Mouse (Mus musculus) retina, embryonic 14.5 days (tissue): ENCODE measurements around the gene Fbxo21.

Experiments
- DNase-seq: peaks from one replicate; pipeline ENCODE4 v3.0.0-alpha.2; 2015; ENCODE audit warnings: low spot score

Fbxo21 gene

DNA sequence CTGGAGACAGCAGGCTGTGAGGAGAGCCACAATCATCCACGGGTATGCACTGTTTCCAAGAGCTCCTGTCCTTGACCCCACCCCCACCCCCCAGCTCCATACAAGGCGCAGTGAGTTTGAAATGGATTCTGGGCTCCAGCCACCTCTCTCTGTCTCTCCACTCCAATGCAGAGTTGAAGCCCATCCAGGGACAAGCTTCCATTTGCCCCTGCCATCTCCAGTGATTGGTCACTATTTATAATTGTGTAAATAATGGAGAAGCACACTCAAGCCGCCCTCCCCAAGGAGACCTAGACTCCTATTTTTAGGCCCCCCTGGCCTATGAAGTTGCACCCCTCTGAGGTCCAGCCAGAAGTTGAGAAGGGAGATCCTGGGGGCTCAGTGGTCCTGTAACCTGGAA lies 46.5 kb downstream of the Fbxo21 start:
- DNase-seq: no peak

DNA sequence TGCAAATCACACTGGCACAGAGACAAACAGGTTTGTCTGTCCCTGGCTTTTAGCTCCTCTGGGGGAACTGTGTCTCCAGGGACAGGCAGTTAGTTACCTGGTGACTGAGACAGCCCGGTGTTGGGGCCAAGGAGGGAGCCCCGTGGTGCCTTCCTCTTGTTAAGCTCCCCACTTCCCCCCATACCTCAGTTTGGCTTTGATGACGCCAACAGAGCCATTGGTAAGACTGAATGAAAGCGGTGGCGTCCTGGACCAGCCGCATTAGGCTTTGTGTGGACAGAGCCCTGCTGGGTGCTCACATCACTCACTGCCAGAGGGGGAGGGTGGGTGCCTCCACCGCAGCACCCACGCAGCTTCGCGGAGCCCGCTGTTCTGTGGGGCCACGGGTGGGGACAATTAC lies 49.4 kb downstream of the Fbxo21 start:
- DNase-seq: no peak

DNA sequence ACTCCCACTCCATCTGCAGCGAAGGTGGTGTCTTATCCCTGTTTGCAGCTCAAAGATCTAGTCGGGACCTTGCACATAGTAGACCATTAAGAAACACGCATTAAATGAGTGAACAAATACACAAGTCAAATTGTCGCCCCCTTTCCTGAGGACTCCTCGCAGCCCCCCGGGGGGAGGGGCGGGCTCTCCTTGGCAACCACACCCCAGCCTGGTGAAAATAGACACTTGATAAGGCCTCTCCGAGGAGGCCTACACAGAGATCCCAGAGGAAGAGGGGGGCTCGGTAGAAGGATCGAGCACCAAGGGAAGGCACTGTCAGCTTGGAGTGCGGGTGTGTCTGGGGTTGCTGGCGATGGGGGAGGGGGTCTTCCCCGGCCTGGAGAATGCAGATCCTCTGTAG lies 49.8 kb downstream of the Fbxo21 start:
- DNase-seq: no peak

DNA sequence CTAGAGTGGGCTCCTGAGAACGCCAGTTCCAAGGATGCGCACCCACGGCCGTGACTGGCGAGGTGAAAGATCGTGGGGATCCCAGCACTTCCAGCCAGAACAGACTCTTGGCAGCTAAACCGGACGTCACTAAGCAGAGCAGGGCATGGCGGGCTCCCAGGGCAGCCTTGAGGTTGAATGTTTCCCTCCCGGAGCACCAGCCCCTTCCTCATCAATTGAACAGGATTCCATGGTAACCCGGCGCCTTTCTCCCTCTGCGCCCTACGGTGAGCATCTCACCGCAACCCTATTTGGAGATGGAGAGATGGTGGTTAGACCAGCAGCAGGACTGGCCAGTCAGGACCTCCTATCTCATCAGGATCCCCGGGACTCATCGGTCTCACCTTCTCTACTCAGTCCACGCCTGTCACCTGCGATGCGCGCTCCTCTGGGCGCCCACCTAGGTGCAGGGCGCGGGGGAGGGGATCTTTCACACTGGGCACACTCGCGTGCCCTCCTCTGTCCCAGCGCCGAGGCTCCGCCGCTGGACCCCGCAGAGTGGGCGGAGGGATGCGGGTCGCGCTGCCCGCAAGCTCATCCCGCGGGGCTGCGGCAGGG lies 50.7 kb downstream of the Fbxo21 start:
- DNase-seq: peak; percentile 39

DNA sequence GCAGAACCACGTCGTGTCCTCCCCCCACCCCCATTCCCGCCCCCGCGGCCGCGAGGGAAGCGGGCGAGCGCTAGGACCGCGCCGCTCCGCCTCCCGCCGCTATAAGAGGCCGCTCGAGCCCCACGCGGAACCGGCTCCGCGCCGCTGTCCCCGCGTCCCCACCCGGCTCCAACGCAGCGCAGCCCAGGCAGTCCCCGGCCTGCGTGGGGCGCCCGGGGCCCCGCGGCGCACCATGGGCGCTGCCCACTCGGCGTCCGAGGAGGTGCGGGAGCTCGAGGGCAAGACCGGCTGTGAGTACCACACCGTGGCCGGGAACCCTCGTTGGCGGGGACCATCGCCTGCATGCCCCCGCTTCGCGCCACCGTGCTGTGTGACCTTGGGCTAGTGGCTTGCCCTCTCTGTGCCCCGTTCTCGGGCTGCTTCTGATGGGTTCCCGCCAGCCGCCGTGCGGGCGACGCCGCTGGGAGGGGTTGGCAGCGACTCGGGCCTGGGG lies 51.2 kb downstream of the Fbxo21 start, which contains the start of gene Tesc:
Tesc (plus strand) TSS at position 46 of the 493 bp plus-strand sequence.
- peak; percentile 42 for DNase-seq

DNA sequence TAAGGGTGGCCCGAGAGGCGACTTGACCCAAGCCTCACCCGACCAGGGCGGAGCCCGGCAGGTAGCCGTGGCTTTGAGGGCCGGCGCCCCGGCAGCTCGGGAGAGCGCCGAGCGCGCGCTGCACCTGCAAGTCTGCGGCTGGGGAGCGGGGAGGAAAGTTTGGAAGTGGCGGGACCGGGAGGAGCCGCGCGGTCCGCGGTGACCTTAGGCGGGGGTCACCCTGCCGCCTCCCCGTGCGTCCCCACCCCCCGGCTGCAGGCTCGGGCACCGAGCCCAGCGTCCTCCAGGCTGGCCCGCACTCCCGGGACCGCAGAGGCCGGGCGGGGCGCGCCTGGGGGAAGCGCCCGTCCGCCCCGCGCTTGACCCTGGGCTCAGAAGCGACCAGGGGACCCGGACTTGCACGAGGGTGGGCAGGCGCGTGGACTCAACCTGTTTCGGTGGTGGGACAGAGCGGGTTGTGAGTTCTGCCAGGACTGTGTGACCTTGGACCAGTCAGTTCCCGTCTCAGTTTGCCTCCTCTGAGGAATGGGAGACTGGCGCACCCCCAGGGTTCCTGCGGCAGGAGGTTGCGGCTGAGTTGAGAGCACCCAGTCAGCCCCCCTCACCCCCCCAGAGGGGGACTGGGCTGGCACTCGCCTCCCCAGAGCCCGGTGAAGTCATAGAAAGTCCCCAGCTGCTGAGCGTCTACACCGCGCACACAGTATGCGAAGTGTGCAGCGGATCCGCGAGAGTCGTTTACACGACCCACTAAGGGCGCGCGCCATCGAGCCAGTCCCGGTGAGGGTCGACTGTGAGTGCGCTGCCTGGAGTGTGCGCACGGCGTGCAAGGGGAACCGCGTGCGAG lies 51.9 kb downstream of the Fbxo21 start:
- DNase-seq: no peak

DNA sequence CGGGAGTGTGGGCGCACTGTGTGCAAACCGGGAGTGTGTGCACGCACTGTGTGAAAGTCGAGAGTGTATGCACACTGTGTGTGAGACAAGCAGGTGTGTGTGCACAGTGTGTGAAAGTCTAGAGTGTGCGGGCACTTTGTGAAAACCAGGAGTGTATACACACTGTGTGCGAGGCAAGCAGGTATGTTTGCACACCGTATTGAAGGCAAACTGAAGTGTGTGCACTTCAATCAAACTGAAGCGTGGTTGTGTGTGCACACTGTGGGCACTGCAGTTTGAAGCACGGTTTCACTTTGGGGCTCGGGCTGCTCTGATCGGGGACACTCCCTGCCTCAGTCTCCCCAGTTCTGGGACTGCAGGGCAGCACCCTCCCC lies 52.5 kb downstream of the Fbxo21 start:
- no peak for DNase-seq

DNA sequence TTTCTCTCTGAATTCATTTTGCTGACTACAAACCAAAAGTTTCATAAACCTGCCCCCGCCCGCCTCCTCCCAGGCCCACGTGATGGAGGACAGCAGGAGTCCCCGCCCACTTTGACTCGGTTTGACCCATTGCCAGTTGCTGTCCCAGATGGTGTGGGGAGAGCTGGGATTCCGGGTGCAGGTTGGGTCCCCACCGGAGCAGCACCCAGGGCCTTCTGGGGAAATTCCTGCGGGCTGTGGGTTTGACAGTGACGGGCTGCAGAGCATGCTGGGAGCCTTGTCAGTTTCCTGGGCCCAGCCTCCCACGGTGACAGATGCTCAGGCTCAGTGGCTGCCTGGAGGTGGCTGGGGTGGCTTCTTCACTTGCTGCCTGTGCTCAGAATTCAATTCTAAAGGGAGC lies 52.9 kb downstream of the Fbxo21 start:
- peak; percentile 58 for DNase-seq

DNA sequence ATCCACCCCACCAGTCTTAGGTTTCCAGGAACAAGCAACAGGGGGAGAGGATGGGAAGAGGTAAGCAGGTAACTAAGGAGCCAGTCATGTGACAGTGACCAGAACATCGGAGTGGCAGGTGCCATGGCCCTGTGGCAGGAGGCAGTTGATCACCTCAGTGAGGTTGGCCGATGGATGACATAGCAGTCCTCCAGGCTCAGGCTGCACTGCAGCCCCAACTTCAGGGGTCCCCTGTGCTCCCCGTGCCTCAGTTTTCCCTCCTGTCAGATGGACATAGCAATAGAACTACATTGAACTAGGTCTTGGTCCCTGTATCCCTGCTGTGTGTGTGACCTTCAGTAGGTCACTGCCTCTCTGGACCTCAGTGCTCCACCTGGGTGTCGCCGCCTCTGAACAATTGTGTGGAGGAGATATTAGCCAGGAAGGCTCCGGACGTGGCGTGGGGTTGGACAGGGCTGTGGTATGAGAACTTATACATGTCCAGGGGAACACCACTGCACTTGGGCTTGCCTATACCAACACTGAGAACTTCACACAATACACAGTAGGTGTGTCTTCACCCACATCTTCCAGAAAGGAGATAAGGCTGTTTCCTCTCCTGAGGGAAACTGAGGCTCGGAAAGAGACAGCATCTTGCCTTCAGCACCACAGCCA lies 53.6 kb downstream of the Fbxo21 start:
- DNase-seq: no peak

DNA sequence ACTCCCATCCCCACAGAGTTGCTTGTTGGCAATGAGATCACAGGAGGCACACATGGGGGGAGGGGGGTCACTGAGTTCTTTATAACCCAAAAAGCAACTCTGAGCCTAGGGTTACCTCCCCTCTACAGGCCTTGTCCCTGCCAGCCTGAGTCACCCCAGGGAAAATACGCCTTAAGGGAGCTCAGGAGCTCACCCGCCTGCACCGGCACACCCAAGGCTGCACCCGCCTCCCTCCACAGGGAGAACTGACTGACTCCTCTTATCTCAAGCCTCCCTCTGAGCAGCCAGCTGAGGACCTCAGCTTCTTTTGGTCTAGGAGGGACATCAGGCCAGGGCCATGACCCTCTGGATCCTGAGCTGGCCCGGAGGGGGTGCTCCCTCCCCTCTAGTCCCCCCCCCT lies 54.5 kb downstream of the Fbxo21 start:
- no peak for DNase-seq

DNA sequence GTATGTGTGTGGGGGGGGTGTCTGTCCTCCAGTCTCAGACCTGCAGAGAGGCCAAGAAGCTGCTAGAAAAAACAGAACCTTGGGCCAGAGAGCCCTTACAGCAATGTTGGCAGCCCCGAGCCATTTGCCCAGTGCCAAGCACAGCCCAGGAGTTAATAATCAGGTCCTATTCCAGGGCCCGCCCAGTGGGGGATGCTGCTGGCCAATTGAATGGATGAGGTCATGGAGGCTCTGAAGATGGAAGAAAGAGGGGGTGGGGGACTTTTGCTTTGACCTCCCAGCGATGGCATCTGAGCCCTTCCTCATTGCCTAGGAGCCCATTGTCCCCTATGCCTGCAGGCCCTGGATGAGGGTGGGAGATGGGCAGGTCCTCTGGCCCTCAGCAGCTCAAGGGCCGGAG lies 55.0 kb downstream of the Fbxo21 start:
- DNase-seq: no peak

DNA sequence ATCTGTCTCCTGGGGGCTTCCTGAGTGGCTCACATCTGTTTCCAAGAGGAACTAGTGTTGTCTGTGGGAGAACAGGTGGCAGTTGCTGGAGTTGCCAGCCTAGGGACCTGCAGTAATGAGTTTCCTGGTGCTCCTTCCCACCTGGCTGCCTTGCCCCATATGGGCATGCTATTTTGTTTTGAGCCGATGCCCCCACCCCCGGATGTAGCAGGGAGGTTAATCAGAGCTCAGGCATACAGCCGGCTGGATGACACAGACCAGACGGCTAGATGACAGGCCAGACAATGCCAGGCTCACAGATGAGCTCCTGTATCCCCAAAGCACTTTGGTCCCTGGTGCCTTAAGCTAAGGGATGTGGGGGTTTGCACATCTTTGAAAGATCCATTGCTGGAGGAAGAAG lies 56.8 kb downstream of the Fbxo21 start:
- DNase-seq: no peak

DNA sequence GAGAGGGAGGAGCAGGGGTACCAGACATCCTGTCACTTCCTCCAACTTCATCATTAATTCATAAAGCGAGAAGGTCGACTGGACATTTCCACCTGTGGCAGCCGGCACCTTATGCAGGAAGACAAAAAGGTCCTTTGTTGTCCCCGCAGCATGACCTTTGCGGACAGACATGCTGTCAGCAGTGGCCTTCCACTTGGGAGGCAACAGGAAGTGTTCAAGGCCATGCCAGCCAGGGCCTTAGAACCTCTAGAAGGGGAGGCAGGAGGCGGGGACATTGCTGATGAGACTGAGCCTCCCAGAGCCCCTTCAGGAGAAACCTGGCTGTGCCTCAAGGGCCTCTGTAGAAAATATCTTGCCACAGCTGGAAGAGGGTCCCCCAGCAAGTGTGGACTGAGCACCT lies 57.2 kb downstream of the Fbxo21 start:
- no peak for DNase-seq

DNA sequence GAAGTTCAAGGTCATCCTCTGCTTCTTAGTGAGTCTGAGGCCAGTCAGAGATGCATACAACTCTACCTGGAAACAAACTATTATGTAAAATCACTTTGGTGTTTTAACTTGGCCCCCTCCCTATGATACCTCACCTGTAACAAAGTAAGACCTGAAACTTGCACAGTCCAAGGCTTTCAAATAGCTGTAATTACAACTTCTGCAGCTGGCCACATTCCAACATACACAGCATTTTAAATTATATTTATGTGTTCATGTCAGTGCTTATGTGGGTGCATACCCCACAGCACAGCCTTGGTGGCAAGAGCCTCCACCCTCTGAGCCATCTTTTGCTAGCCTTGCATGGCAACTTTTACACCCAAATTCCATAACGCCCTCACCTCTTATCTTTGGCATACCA lies 58.1 kb downstream of the Fbxo21 start:
- DNase-seq: no peak

DNA sequence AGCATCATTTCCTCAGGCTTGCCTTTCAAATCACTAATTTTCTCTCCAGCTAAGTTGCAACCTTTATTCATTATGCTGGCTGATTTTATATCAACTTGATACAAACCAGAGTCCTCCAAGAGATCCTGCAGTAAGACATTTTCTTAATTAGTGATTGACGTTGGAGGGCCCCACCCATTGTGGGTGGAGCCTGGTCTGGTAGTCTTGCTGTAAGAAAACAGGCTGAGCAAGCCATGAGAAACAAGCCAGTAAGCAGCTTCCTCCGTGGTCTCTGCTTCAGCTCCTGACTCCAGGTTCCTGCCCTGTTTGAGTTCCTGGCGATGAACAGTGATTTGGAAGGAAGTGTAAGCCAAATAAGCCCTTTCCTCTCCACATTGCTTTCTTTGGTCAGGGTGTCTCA lies 59.3 kb downstream of the Fbxo21 start:
- DNase-seq: no peak

DNA sequence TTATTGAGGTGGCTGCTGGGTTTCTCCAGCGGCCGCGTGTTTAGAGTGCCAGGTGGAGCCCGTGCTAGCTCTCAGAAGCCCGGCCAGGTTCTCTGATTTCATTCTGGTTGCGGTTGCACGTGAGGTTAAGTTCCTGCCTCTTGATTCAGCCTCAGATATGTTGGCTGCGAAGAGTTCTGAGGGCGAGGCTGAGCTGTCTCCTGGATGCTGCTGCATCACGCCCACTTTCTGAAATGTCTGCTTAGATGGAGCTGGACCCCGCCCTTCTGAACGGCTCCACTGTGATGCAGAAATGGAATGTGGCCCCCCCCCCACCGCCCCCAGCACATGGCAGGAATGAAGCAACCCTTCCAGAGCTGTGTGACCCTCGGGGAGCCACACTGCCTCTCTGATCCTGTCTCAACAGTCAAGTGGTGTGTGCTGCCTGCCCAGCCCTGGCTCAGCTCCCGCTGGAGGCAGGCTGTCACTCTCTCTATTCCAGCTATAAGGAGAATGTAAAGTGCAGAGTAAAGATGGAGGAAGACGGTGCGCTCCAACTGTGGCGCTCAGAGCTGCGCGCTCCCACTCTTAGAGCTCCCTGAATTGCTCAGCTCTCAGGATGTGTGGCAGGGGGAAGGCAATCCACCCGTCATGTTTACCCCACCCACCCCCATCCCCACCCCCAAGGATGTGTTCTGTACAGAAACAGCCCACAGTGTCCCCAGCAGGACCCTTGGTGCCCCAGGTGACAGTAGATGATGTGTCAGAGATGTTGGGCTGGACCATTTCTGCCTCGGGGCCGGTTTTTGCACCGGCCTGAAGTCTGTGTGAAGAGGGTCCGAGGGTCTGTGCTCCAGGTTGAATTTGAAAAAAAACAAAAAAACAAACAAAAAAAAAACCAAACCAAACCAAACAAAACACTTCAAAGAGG lies 60.6 kb downstream of the Fbxo21 start:
- DNase-seq: no peak

DNA sequence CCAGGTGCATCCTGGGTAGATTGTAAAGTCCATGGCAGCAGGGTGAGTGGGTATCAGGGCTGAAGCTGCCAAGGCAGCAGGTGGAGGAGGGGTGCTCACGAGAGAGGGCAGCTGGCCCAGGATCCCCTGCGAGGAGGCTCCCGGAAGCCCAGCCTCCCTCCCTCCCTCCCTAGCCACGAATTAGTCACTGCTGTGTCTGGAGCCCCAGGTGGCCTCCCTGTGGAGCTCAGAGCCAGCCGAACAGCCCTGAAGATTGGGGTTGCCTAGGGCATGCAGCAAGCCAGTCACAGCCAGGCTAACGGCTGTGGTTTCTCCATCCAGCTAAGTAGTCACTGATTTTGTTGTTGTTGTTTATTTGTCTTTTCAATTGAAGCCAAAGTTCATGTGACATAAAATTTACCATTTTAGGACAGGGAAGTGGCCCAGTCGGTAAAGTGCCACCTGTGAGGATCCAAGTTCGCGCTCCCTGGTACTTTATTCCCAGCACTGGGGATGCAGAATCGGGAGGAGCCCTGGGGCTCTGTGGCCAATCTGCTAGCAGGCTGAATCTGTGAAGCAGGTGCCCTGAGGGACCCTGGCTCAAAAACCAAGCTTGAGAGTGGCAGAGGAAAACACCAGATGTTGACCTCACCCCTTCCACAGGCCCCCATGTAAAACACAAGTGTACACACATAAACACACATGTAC lies 61.4 kb downstream of the Fbxo21 start:
- DNase-seq: peak; percentile 69

DNA sequence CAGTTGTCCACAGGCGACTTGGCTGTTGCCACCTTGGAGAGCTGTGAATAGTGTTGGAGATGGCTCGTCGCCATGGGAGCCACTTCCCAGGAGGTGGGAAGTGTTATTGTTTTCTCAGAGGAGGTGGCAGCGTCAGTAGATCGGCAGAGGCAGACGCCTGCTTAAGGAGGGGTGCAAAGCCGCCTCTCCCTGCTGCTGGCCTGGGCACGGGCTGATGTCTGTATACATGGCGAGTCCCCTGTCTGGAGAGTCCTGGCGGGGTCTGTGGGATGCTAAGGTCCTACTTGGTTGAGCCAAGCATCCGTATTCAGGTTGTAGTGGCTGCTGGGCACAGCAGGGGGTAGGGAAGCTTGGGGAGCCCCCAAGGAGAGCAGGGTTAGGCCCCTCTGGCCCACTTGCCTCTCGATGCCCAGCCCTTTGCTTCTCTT lies 62.7 kb downstream of the Fbxo21 start:
- no peak for DNase-seq

DNA sequence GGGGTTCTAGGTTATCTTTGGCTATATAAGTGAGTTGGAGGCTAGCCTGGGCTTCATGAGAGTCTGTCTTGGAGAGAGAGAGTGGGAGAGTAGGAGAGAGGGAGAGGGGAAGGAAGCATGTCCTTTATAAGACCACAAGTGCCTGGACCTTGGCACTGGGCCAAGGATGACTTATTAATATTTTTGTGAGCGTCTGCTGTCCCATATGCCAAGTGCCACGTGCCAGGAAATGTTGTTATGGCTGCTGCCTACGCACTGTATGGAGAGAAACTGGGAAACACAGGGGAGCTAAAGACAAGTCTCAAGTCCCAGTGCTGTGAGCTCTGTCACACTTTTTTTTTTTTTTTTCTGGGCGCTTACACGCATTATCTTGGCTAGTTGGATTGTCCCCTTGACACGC lies 66.1 kb downstream of the Fbxo21 start:
- no peak for DNase-seq

DNA sequence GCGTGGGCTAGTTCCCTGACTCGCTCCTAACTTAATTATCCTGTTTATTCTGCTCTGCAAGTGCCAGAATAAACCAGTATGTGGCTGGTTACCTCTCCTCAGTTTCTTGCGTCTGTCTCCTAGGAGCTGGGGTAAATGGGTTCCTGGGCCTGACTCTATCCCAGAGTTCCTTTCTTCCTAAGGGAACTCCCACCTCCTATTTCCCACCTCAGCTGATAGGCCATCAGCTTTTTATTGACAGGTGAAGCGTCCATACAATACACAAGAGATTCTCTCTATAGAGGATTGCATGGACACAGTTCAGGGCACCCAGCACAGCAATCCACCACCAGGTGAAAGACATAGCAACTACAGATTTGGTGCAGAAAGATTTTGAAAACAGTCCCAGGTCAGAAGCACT lies 67.2 kb downstream of the Fbxo21 start:
- DNase-seq: no peak

DNA sequence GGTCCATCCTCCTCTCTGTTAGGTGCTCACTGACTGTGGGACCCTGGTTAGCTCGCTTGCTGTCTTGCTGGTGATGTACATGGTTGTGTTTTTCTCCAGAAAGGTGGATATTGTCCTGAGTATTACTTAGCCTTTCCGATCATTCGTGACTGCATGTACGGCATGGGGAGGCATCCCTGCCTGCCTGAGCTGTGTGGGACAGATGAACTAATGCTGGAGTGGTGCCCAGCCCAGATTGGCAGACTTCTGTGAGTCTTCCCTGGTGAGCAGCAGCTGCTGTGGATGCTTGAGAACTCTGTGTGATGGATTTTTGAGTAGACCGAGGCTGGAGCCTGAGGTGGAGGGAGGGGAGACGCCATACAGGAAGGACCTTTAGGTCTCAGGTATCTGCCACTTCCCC lies 68.4 kb downstream of the Fbxo21 start:
- no peak for DNase-seq
